Mouse (Mus musculus) frontal cortex, adult 2 months (tissue): ENCODE data around the gene Vars. TPM values are rescaled to one million over a fixed set of nuclear protein-coding genes. Genes with fewer than 3 reads are reported as not detected.

Experiments
- DNase-seq, 2 experiments: peaks; one replicate each; pipeline ENCODE4 v3.0.0; 2022; ENCODE audit warnings: low spot score in 1 of 2; ENCODE audit errors: extremely low spot score in 1 of 2
- polyA plus RNA-seq: library from polyadenylated mRNA; depleted of rRNA; stranded (reverse); fragments of >200 nt; gene quantifications from 2 replicates; pipeline ENCODE4 v1.2.3, GENCODE M21; 2012; rRNA removed

Vars gene
- polyA plus RNA-seq, 1 experiment, result 55.1 TPM

- DNase-seq, result no peak
Measured at GRCm38 (mm10) chr17:35063466-35063865, 62.7 kb downstream of the Vars start.

- DNase-seq, result no peak
Measured at GRCm38 (mm10) chr17:35064378-35064877, 63.6 kb downstream of the Vars start.

- DNase-seq, result no peak
Measured at GRCm38 (mm10) chr17:35064951-35065947, 64.5 kb downstream of the Vars start, which contains the start of gene Ly6g6c. Gene Ly6g6c (plus strand): TSS chr17:35065388.

Other genes starting within 250 kb of the Vars start
- gene Cyp21a1, start 196.4 kb upstream of the Vars start, polyA plus RNA-seq, result 0.04 TPM in 1 of 2 replicates, not detected in the other
- gene Stk19, start 164.0 kb upstream of the Vars start, polyA plus RNA-seq, result 71.8 and 77.6 TPM in 2 replicates
- gene Dxo, start 164.0 kb upstream of the Vars start, polyA plus RNA-seq, result 47.3 and 56.4 TPM in 2 replicates
- gene Skiv2l, start 150.8 kb upstream of the Vars start, polyA plus RNA-seq, result 72.8 and 77.5 TPM in 2 replicates
- 60.8 and 66.2 TPM in 2 replicates for gene Nelfe, start 150.6 kb upstream of the Vars start, polyA plus RNA-seq
- 0.29 and 0.44 TPM in 2 replicates for gene Cfb, start 138.5 kb upstream of the Vars start, polyA plus RNA-seq
- gene Zbtb12, start 121.5 kb upstream of the Vars start, polyA plus RNA-seq, result 7.5 and 8.8 TPM in 2 replicates
- gene Gm20547, start 118.9 kb upstream of the Vars start, polyA plus RNA-seq, result 0.08 TPM in 1 of 2 replicates, not detected in the other
- 2.9 and 3.2 TPM in 2 replicates for gene C2, start 102.7 kb upstream of the Vars start, polyA plus RNA-seq
- gene Ehmt2, start 102.5 kb upstream of the Vars start, polyA plus RNA-seq, result 268 and 290 TPM in 2 replicates
- gene Slc44a4, start 86.5 kb upstream of the Vars start, polyA plus RNA-seq, result 0.27 and 0.38 TPM in 2 replicates
- 48.7 and 53.6 TPM in 2 replicates for gene Neu1, start 69.7 kb upstream of the Vars start, polyA plus RNA-seq
- 10.9 and 13.4 TPM in 2 replicates for gene Hspa1b, start 41.7 kb upstream of the Vars start, polyA plus RNA-seq
- gene Gm20481, start 31.1 kb upstream of the Vars start, polyA plus RNA-seq, result 0.20 TPM in 1 of 2 replicates, not detected in the other
- 13.8 and 14.6 TPM in 2 replicates for gene Hspa1a, start 28.8 kb upstream of the Vars start, polyA plus RNA-seq
- gene Hspa1l, start 28.3 kb upstream of the Vars start, polyA plus RNA-seq, result 0.40 and 0.74 TPM in 2 replicates
- gene Lsm2, start 19.1 kb upstream of the Vars start, polyA plus RNA-seq, result 43.9 and 49.7 TPM in 2 replicates
- gene Vwa7, start 15.6 kb downstream of the Vars start, polyA plus RNA-seq, result 0.48 and 0.59 TPM in 2 replicates
- gene Sapcd1, start 27.0 kb downstream of the Vars start, polyA plus RNA-seq, result 1.5 and 2.6 TPM in 2 replicates
- 1.5 and 2.0 TPM in 2 replicates for gene Msh5, start 45.8 kb downstream of the Vars start, polyA plus RNA-seq
- gene Clic1, start 49.0 kb downstream of the Vars start, polyA plus RNA-seq, result 26.4 and 28.5 TPM in 2 replicates
- gene Ddah2, start 58.0 kb downstream of the Vars start, polyA plus RNA-seq, result 40.8 and 42.8 TPM in 2 replicates
- gene Ly6g6c, start 64.4 kb downstream of the Vars start, polyA plus RNA-seq, result not detected in 2 replicates
- 0.04 TPM in 2 replicates for gene Mpig6b, start 65.2 kb downstream of the Vars start, polyA plus RNA-seq
- 65.5 and 71.7 TPM in 2 replicates for gene Ly6g6e, start 75.9 kb downstream of the Vars start, polyA plus RNA-seq
- gene Ly6g6d, start 77.1 kb downstream of the Vars start, polyA plus RNA-seq, result 2.3 and 2.9 TPM in 2 replicates
- 0.10 and 0.27 TPM in 2 replicates for gene Ly6g6f, start 84.6 kb downstream of the Vars start, polyA plus RNA-seq
- gene Abhd16a, start 88.3 kb downstream of the Vars start, polyA plus RNA-seq, result 144 and 159 TPM in 2 replicates
- gene Ly6g5c, start 107.3 kb downstream of the Vars start, polyA plus RNA-seq, result 0.38 TPM in 1 of 2 replicates, not detected in the other
- 1.2 and 2.0 TPM in 2 replicates for gene Ly6g5b, start 114.4 kb downstream of the Vars start, polyA plus RNA-seq
- gene Gpank1, start 120.5 kb downstream of the Vars start, polyA plus RNA-seq, result 18.9 and 20.2 TPM in 2 replicates
- gene Csnk2b, start 121.1 kb downstream of the Vars start, polyA plus RNA-seq, result 173 and 179 TPM in 2 replicates
- 8.2 and 9.1 TPM in 2 replicates for gene D17H6S53E, start 125.4 kb downstream of the Vars start, polyA plus RNA-seq
- 0.40 and 0.78 TPM in 2 replicates for gene Apom, start 131.1 kb downstream of the Vars start, polyA plus RNA-seq
- 199 and 213 TPM in 2 replicates for gene Bag6, start 134.2 kb downstream of the Vars start, polyA plus RNA-seq
- 261 and 306 TPM in 2 replicates for gene Prrc2a, start 163.9 kb downstream of the Vars start, polyA plus RNA-seq
- 11.2 and 17.2 TPM in 2 replicates for gene Aif1, start 175.1 kb downstream of the Vars start, polyA plus RNA-seq
- 14.3 and 20.7 TPM in 2 replicates for gene Lst1, start 187.5 kb downstream of the Vars start, polyA plus RNA-seq
- gene Ltb, start 193.5 kb downstream of the Vars start, polyA plus RNA-seq, result 0.78 and 0.88 TPM in 2 replicates
- 0.11 and 0.14 TPM in 2 replicates for gene Tnf, start 201.0 kb downstream of the Vars start, polyA plus RNA-seq
- 0.06 and 0.17 TPM in 2 replicates for gene Lta, start 204.4 kb downstream of the Vars start, polyA plus RNA-seq
- not detected in 2 replicates for gene Gm16181, start 219.8 kb downstream of the Vars start, polyA plus RNA-seq
- 665 and 695 TPM in 2 replicates for gene Atp6v1g2, start 232.7 kb downstream of the Vars start, polyA plus RNA-seq
- 13.7 and 15.1 TPM in 2 replicates for gene Nfkbil1, start 234.8 kb downstream of the Vars start, polyA plus RNA-seq
- 438 and 444 TPM in 2 replicates for gene Ddx39b, start 240.8 kb downstream of the Vars start, polyA plus RNA-seq